Mouse (Mus musculus): ENCODE data around the gene Zmiz2. TPM values are rescaled to one million over a fixed set of nuclear protein-coding genes. Genes with fewer than 3 reads are reported as not detected.
A peak's percentile ranks its signal among the peaks of the same experiment; 100 is the strongest.
"Not testable (repeated sequence)": the region's sequence is repeated elsewhere in the genome, so short reads cannot be mapped to it uniquely, and the experiment has no call there.

Zmiz2 gene
- polyA plus RNA-seq, 1 experiment from 2014 or later: 9.3 TPM

- H3K9me3 ChIP-seq (ENCODE audit: control insufficient read depth, low read length): no peaks in the 10 kb centered on the region
- H3K4me3 ChIP-seq (ENCODE audit: low read length): no peak overlapping the region
- no peak overlapping the region for H3K27ac ChIP-seq (ENCODE audit: low read length)
- no peak overlapping the region for H3K9ac ChIP-seq (ENCODE audit: low read depth, low read length)
- no peak overlapping the region for H3K4me2 ChIP-seq (ENCODE audit: low read depth, low read length)
- WGBS: 58% methylated on average over 4 of the region's 4 CpGs
- no peaks in the 10 kb centered on the region for H3K27me3 ChIP-seq (replicated peaks; ENCODE audit: control insufficient read depth, insufficient read depth, low read length)
- H3K4me1 ChIP-seq (ENCODE audit: control insufficient read depth, insufficient read depth, low read length): peaks cover 5% of the 10 kb centered on the region; the same call in 1 of the 2 replicates
- no peak for ATAC-seq
- no peaks in the 10 kb centered on the region for H3K36me3 ChIP-seq (ENCODE audit: control insufficient read depth, insufficient read depth, low read length)
These were observed 21.7 kb upstream of the Zmiz2 start for GRCm38 (mm10) chr11:6367156-6367555.

GRCm38 (mm10) chr11:6367986-6368385 is 20.9 kb upstream of the Zmiz2 start:
- not testable (repeated sequence) for H3K9ac ChIP-seq (ENCODE audit: low read depth, low read length); H3K27me3 ChIP-seq (replicated peaks; ENCODE audit: control insufficient read depth, insufficient read depth, low read length)
- 88% methylated on average over 5 of the region's 5 CpGs for whole genome bisulfite sequencing

DNA sequence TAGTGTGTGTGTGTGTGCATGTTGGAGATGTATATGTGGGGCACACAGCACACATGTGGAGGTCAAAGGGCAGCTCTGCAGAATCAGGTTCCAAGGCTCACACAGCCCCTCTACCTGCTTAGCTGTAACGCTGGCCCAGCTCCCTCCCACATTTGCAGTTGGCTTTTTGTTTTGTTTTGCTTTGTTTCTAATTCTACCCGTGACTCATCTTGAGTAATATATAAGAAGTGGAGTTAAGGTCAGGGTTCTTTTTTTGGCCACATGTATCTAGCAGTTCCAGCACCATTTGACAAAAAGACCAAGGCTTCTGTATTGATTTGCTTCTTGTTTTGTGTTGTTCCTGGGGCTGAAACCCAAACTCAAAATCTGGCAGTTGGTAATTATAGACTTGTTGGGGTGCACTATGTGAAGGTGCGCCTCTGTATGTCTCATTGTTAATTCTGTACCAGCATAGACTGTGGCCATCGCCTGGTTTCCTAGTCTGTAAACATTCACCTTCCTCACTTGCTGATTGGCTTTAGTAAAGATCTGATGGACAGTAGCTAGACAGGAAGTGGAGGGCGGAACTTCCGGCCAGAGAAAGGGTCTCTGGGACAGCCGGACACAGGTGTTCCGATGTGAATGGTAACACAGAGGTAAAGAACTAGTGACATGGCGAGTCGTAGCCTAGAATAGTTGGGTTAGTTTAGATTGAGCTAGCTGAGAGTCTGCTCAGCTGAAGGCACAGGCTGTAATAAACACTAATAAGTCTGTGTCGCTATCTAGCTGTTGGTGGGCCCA is 17.3 kb upstream of the Zmiz2 start:
- H3K9ac ChIP-seq (ENCODE audit: low read depth, low read length): no peak overlapping the region
- no peaks in the 10 kb centered on the region for H3K9me3 ChIP-seq (ENCODE audit: control insufficient read depth, low read length)
- no peak for ATAC-seq
- no peak overlapping the region for H3K27ac ChIP-seq (ENCODE audit: low read length)
- no peaks in the 10 kb centered on the region for H3K27me3 ChIP-seq (replicated peaks; ENCODE audit: control insufficient read depth, insufficient read depth, low read length)
- H3K36me3 ChIP-seq (ENCODE audit: control insufficient read depth, insufficient read depth, low read length): no peaks in the 10 kb centered on the region
- no peak overlapping the region for H3K4me3 ChIP-seq (ENCODE audit: low read length)
- 81% methylated on average over 11 of the region's 11 CpGs for WGBS
- no peaks in the 10 kb centered on the region for H3K4me1 ChIP-seq (ENCODE audit: control insufficient read depth, insufficient read depth, low read length)
- H3K4me2 ChIP-seq (ENCODE audit: low read depth, low read length): no peak overlapping the region

More at GRCm38 (mm10) chr11:6367986-6368385, 20.9 kb upstream of the Zmiz2 start:
- H3K4me2 ChIP-seq (ENCODE audit: low read depth, low read length); ATAC-seq; H3K36me3 ChIP-seq (ENCODE audit: control insufficient read depth, insufficient read depth, low read length); H3K27ac ChIP-seq (ENCODE audit: low read length); H3K4me3 ChIP-seq (ENCODE audit: low read length); H3K4me1 ChIP-seq (ENCODE audit: control insufficient read depth, insufficient read depth, low read length); H3K9me3 ChIP-seq (ENCODE audit: control insufficient read depth, low read length): not testable (repeated sequence)

DNA sequence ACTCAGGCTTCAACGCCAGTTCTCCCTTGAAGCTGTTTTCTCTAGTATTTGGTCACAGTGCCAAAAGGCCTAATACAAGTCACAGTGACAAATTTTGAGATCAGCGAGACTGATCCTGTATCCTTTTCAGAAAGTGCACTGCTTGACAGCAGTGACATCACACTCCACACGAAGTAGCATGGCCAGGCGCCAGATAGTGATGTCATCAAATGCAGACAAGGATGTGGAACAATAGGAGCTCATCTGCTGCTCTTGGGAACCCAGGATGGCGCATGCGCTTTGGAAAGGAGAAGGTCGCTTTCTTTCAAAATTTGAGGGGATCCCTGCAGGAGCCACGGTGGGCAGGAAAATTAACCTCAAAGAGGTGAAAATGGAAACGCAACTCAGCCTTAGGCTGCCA is 16.1 kb upstream of the Zmiz2 start:
- H3K9ac ChIP-seq (ENCODE audit: low read depth, low read length): no peak overlapping the region
- H3K4me3 ChIP-seq (ENCODE audit: low read length): no peak overlapping the region
- H3K27me3 ChIP-seq (replicated peaks; ENCODE audit: control insufficient read depth, insufficient read depth, low read length): no peaks in the 10 kb centered on the region
- H3K4me2 ChIP-seq (ENCODE audit: low read depth, low read length): no peak overlapping the region
- no peaks in the 10 kb centered on the region for H3K36me3 ChIP-seq (ENCODE audit: control insufficient read depth, insufficient read depth, low read length)
- ATAC-seq: no peak
- H3K4me1 ChIP-seq (ENCODE audit: control insufficient read depth, insufficient read depth, low read length): no peaks in the 10 kb centered on the region
- no peak overlapping the region for H3K27ac ChIP-seq (ENCODE audit: low read length)
- 91% methylated on average over 9 of the region's 9 CpGs for WGBS
- no peaks in the 10 kb centered on the region for H3K9me3 ChIP-seq (ENCODE audit: control insufficient read depth, low read length)

DNA sequence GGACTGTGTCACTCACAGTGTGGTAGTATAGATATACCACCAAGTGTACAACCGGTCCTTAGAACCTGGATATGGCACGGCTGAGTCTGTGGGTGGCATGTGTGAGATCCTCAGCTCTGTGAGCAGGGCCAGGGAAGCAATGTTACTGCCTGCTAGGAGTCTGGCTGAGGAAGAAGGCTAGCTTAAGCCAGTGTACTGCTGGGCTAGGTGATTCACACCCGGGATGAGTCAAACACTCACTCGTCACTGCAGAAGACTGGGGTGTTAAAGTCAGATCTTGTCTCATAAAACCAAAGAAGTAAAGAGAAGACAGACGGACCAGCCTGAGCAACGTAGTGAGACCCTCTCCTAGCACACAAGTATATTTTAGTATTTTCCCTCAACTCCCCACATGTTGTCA is 8.0 kb upstream of the Zmiz2 start:
- WGBS: 81% methylated on average over 6 of the region's 6 CpGs
- H3K27ac ChIP-seq (ENCODE audit: low read length): no peak overlapping the region
- H3K4me2 ChIP-seq (ENCODE audit: low read depth, low read length): no peak overlapping the region
- H3K9me3 ChIP-seq (ENCODE audit: control insufficient read depth, low read length): no peaks in the 10 kb centered on the region
- no peak for ATAC-seq
- H3K36me3 ChIP-seq (ENCODE audit: control insufficient read depth, insufficient read depth, low read length): no peaks in the 10 kb centered on the region
- no peaks in the 10 kb centered on the region for H3K27me3 ChIP-seq (replicated peaks; ENCODE audit: control insufficient read depth, insufficient read depth, low read length)
- no peak overlapping the region for H3K9ac ChIP-seq (ENCODE audit: low read depth, low read length)
- no peaks in the 10 kb centered on the region for H3K4me1 ChIP-seq (ENCODE audit: control insufficient read depth, insufficient read depth, low read length)
- H3K4me3 ChIP-seq (ENCODE audit: low read length): no peak overlapping the region

- Histone ChIP-seq H3K4me3 (ENCODE audit: low read length) (no peak overlapping the region; the same call in 1 of the 2 replicates), H3K27me3 (replicated peaks; ENCODE audit: control insufficient read depth, insufficient read depth, low read length) (no peaks in the 10 kb centered on the region), H3K36me3 (ENCODE audit: control insufficient read depth, insufficient read depth, low read length) (no peaks in the 10 kb centered on the region; the same call in 1 of the 2 replicates), H3K9me3 (ENCODE audit: control insufficient read depth, low read length) (no peaks in the 10 kb centered on the region), H3K4me1 (ENCODE audit: control insufficient read depth, insufficient read depth, low read length) (peaks cover 17% of the 10 kb centered on the region), H3K4me2 (ENCODE audit: low read depth, low read length) (peak overlapping the region; percentile 47), H3K27ac (ENCODE audit: low read length) (peak overlapping the region; percentile 99), H3K9ac (ENCODE audit: low read depth, low read length) (peak overlapping the region; percentile 93; the same call in 1 of the 2 replicates)
- WGBS: 88% methylated on average over 6 of the region's 6 CpGs
- no peak for ATAC-seq
These were observed 648 bp upstream of the Zmiz2 start for GRCm38 (mm10) chr11:6388126-6388725.

DNA sequence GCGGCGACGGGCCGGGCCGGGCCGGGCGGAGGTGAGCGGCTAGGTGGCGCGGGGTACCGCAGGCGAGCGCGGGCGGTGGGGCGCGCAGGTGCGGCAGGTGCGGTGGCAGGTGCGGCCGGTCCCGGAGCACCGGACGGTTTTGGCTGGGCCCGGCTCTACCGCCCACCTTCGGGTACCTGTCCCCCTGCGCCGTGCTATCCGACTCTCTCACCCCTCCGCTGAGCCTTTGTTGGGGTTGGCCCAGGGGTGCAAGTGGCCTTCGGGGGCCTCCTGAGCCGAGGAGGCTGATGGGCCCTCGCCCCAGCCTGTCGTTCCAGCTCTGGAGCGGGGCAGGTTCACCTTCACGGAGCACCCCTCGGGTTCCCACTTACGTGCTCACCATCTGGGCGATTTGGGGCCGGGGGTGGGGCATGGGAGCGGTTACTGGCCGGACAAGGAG is 628 bp downstream of the Zmiz2 start:
- Histone ChIP-seq H3K4me1 (ENCODE audit: control insufficient read depth, insufficient read depth, low read length) (peaks cover 17% of the 10 kb centered on the region), H3K9ac (ENCODE audit: low read depth, low read length) (peak overlapping the region; percentile 93), H3K4me3 (ENCODE audit: low read length) (peak overlapping the region; percentile 88), H3K27me3 (replicated peaks; ENCODE audit: control insufficient read depth, insufficient read depth, low read length) (no peaks in the 10 kb centered on the region), H3K9me3 (ENCODE audit: control insufficient read depth, low read length) (no peaks in the 10 kb centered on the region), H3K4me2 (ENCODE audit: low read depth, low read length) (peak overlapping the region; percentile 85), H3K27ac (ENCODE audit: low read length) (peak overlapping the region; percentile 99), H3K36me3 (ENCODE audit: control insufficient read depth, insufficient read depth, low read length) (no peaks in the 10 kb centered on the region; the same call in 1 of the 2 replicates)
- under 1% methylated on average over 40 of the region's 43 CpGs for WGBS
- no peak; the same call in 1 of the 2 replicates for ATAC-seq

DNA sequence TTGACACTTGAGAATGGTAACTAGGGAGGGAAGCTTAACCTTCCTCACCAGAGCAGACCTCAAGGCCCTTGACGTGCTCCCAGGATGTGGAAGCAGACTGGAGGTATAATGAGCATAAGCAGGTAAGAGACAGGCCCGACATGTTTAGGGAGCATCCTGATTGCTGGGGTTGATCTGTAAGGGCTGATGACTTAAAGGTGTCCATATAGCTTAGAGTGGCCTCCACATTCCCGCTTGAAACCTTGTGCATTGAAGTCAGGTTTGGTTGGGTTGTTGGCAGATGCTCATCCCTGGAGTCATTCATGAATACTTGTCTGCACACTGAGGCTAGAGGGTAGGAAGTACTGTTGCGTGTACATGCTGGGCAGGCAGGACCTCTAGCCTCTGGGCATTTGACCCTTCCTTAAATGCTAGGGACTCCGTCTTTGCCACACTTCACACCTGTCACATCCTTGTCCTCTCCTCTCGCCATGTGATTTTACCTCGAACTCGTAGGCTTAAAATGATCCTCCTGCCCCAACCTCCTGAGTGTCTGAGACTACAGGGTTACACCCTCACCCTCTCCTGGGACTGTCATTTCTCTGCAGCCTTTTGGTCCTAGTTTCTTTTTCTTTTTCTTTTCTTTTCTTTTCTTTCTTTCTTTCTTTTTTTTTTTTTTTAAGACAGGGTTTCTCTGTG is 1.6 kb downstream of the Zmiz2 start:
- Histone ChIP-seq H3K9me3 (ENCODE audit: control insufficient read depth, low read length) (no peaks in the 10 kb centered on the region), H3K4me2 (ENCODE audit: low read depth, low read length) (peak overlapping the region; percentile 85), H3K4me3 (ENCODE audit: low read length) (peak overlapping the region; percentile 88), H3K4me1 (ENCODE audit: control insufficient read depth, insufficient read depth, low read length) (peaks cover 17% of the 10 kb centered on the region), H3K27me3 (replicated peaks; ENCODE audit: control insufficient read depth, insufficient read depth, low read length) (no peaks in the 10 kb centered on the region), H3K9ac (ENCODE audit: low read depth, low read length) (peak overlapping the region; percentile 93; the same call in 1 of the 2 replicates), H3K36me3 (ENCODE audit: control insufficient read depth, insufficient read depth, low read length) (peaks cover 2% of the 10 kb centered on the region; the same call in 1 of the 2 replicates), H3K27ac (ENCODE audit: low read length) (no peak overlapping the region)
- ATAC-seq: no peak
- 80% methylated on average over 8 of the region's 8 CpGs for WGBS
